Mouse (Mus musculus) MEL (cell line): Measurements from ENCODE around the gene Kitl. TPM values are rescaled to one million over a fixed set of nuclear protein-coding genes. Genes with fewer than 3 reads are reported as not detected.

Experiments
- DNase-seq: peaks from one replicate; pipeline ENCODE4 v3.0.0; 2011; ENCODE audit warnings: low read depth, low spot score
- H3K27ac ChIP-seq: 2 replicates; pipeline ENCODE4 v1.5.1; 2012; ENCODE audit warnings: low read depth, mild to moderate bottlenecking, control low read depth, low read length, moderate library complexity; ENCODE audit not compliant: control insufficient read depth
- H3K27me3 ChIP-seq, 2 experiments: fragments of 150-350 bp in 1 of 2; sonication (generic) in 1 of 2; 2 replicates each; pipeline ENCODE4 v1.6.1; 2012; ENCODE audit warnings: low read length in 2 of 2, mild to moderate bottlenecking in 2 of 2, improper control_type of control experiment in 1 of 2, moderate library complexity in 1 of 2; ENCODE audit not compliant: insufficient read depth in 2 of 2, control insufficient read depth in 1 of 2
- H3K36me3 ChIP-seq, 2 experiments: 2 replicates each; pipeline ENCODE4 v1.6.1; 2012 to 2014; ENCODE audit warnings: low read length in 2 of 2, improper control_type of control experiment in 1 of 2, inconsistent platforms in 1 of 2, mild to moderate bottlenecking in 1 of 2; ENCODE audit not compliant: insufficient read depth in 2 of 2, control insufficient read depth in 1 of 2
- H3K4me1 ChIP-seq, 2 experiments: fragments of 150-350 bp in 1 of 2; sonication (generic) in 1 of 2; 2 replicates each; pipeline ENCODE4 v1.6.1; 2012; ENCODE audit warnings: low read length in 2 of 2, improper control_type of control experiment in 1 of 2, mild to moderate bottlenecking in 1 of 2; ENCODE audit not compliant: insufficient read depth in 2 of 2, control insufficient read depth in 1 of 2
- H3K4me3 ChIP-seq, 2 experiments: fragments of 150-350 bp in 1 of 2; sonication (generic) in 1 of 2; 2 replicates each; pipeline ENCODE4 v1.5.1; 2012; ENCODE audit warnings: low read depth in 2 of 2, low read length in 2 of 2, mild to moderate bottlenecking in 2 of 2, moderate library complexity in 2 of 2, control low read depth in 1 of 2, improper control_type of control experiment in 1 of 2; ENCODE audit not compliant: control insufficient read depth in 1 of 2, insufficient read depth in 1 of 2
- H3K79me2 ChIP-seq: 2 replicates; pipeline ENCODE4 v1.6.1; 2012; ENCODE audit warnings: mild to moderate bottlenecking, low read length, moderate library complexity; ENCODE audit not compliant: control insufficient read depth, poor library complexity, insufficient read depth
- H3K9ac ChIP-seq: 2 replicates; pipeline ENCODE4 v1.6.1; 2012; ENCODE audit warnings: low read depth, mild to moderate bottlenecking, control low read depth, low read length, moderate library complexity; ENCODE audit not compliant: control insufficient read depth, poor library complexity, severe bottlenecking
- H3K9me3 ChIP-seq: fragments of 150-350 bp; sonication (generic); replicated peaks from 2 replicates; pipeline ENCODE4 v1.6.1; 2012; ENCODE audit warnings: mild to moderate bottlenecking, low read length, improper control_type of control experiment, moderate library complexity; ENCODE audit not compliant: insufficient read depth
- BHLHE40 ChIP-seq: IDR thresholded peaks from 2 replicates; pipeline ENCODE4 v1.6.1; 2012; ENCODE audit warnings: low read depth, mild to moderate bottlenecking, inconsistent platforms, low read length, improper control_type of control experiment, borderline replicate concordance
- CHD2 ChIP-seq: IDR thresholded peaks from 2 replicates; pipeline ENCODE4 v1.6.1; 2011; ENCODE audit warnings: low read length, improper control_type of control experiment
- CTCF ChIP-seq, 3 experiments: IDR thresholded peaks in 2 of 3; conservative IDR thresholded peaks in 1 of 3; 2 replicates each; pipeline ENCODE4 v1.5.1; 2011 to 2012; ENCODE audit warnings: low read length in 3 of 3, low read depth in 2 of 3, mild to moderate bottlenecking in 2 of 3, improper control_type of control experiment in 1 of 3, inconsistent platforms in 1 of 3, mixed read lengths in 1 of 3, moderate library complexity in 1 of 3; ENCODE audit not compliant: control insufficient read depth in 1 of 3, insufficient read depth in 1 of 3, poor library complexity in 1 of 3, severe bottlenecking in 1 of 3
- ELF1 ChIP-seq: IDR thresholded peaks from 2 replicates; pipeline ENCODE4 v1.6.1; 2014; ENCODE audit warnings: low read depth, mild to moderate bottlenecking, inconsistent platforms, low read length, improper control_type of control experiment, moderate library complexity
- GABPA ChIP-seq: IDR thresholded peaks from 2 replicates; pipeline ENCODE4 v1.6.1; 2012; ENCODE audit warnings: low read depth, mild to moderate bottlenecking, inconsistent platforms, low read length, improper control_type of control experiment, moderate library complexity
- GATA1 ChIP-seq: IDR thresholded peaks from 2 replicates; pipeline ENCODE4 v1.6.1; 2011; ENCODE audit warnings: low read depth, low read length, improper control_type of control experiment
- HCFC1 ChIP-seq: IDR thresholded peaks from 2 replicates; pipeline ENCODE4 v1.6.1; 2012; ENCODE audit warnings: low read depth, mild to moderate bottlenecking, inconsistent platforms, low read length, improper control_type of control experiment, moderate library complexity
- KAT2A ChIP-seq: conservative IDR thresholded peaks from 2 replicates; pipeline ENCODE4 v1.6.1; 2012; ENCODE audit warnings: low read depth, low read length, improper control_type of control experiment, inconsistent platforms
- MAX ChIP-seq: IDR thresholded peaks from 2 replicates; pipeline ENCODE4 v1.6.1; 2011; ENCODE audit warnings: low read length, improper control_type of control experiment
- MAZ ChIP-seq: IDR thresholded peaks from 2 replicates; pipeline ENCODE4 v1.6.1; 2012; ENCODE audit warnings: low read depth, mild to moderate bottlenecking, inconsistent platforms, low read length, improper control_type of control experiment
- MXI1 ChIP-seq: IDR thresholded peaks from 2 replicates; pipeline ENCODE4 v1.6.1; 2011; ENCODE audit warnings: mild to moderate bottlenecking, low read depth, low read length, improper control_type of control experiment
- MYB ChIP-seq: IDR thresholded peaks from 2 replicates; pipeline ENCODE4 v1.6.1; 2011; ENCODE audit warnings: mild to moderate bottlenecking, low read depth, low read length, improper control_type of control experiment
- POLR2A ChIP-seq, 2 experiments: IDR thresholded peaks; 2 replicates each; pipeline ENCODE4 v1.6.1; 2011 to 2012; ENCODE audit warnings: low read length in 2 of 2, mild to moderate bottlenecking in 2 of 2, control low read depth in 1 of 2, improper control_type of control experiment in 1 of 2, low read depth in 1 of 2, moderate library complexity in 1 of 2; ENCODE audit not compliant: control insufficient read depth in 1 of 2, insufficient read depth in 1 of 2, poor library complexity in 1 of 2
- POLR2AphosphoS5 ChIP-seq: IDR thresholded peaks from 2 replicates; pipeline ENCODE4 v1.6.1; 2012; ENCODE audit warnings: low read depth, borderline replicate concordance, mild to moderate bottlenecking, inconsistent platforms, low read length, moderate library complexity, mixed read lengths
- RAD21 ChIP-seq: IDR thresholded peaks from 2 replicates; pipeline ENCODE4 v1.6.1; 2011; ENCODE audit warnings: mild to moderate bottlenecking, low read depth, low read length, improper control_type of control experiment
- RCOR1 ChIP-seq: IDR thresholded peaks from 2 replicates; pipeline ENCODE4 v1.6.1; 2012; ENCODE audit warnings: low read depth, mild to moderate bottlenecking, inconsistent platforms, low read length, improper control_type of control experiment
- SIN3A ChIP-seq: IDR thresholded peaks from 2 replicates; pipeline ENCODE4 v1.6.1; 2012; ENCODE audit warnings: low read length, improper control_type of control experiment, inconsistent platforms
- TAL1 ChIP-seq: IDR thresholded peaks from 2 replicates; pipeline ENCODE4 v1.6.1; 2012; ENCODE audit warnings: mild to moderate bottlenecking, inconsistent platforms, low read length, moderate library complexity, mixed read lengths
- TBP ChIP-seq: IDR thresholded peaks from 2 replicates; pipeline ENCODE4 v1.8.0; 2011; ENCODE audit warnings: low read depth, low read length, improper control_type of control experiment
- TCF12 ChIP-seq: IDR thresholded peaks from 2 replicates; pipeline ENCODE4 v1.6.1; 2014; ENCODE audit warnings: low read depth, mild to moderate bottlenecking, inconsistent platforms, low read length, improper control_type of control experiment, moderate library complexity
- USF2 ChIP-seq, 2 experiments: IDR thresholded peaks; 2 replicates each; pipeline ENCODE4 v1.6.1; 2011 to 2012; ENCODE audit warnings: improper control_type of control experiment in 2 of 2, low read length in 2 of 2, borderline replicate concordance in 1 of 2, inconsistent platforms in 1 of 2, low read depth in 1 of 2, mild to moderate bottlenecking in 1 of 2; ENCODE audit not compliant: insufficient read depth in 1 of 2
- ZKSCAN1 ChIP-seq: IDR thresholded peaks from 2 replicates; pipeline ENCODE4 v1.6.1; 2012; ENCODE audit warnings: low read depth, mild to moderate bottlenecking, inconsistent platforms, low read length, improper control_type of control experiment, moderate library complexity
- ZNF384 ChIP-seq: IDR thresholded peaks from 2 replicates; pipeline ENCODE4 v1.6.1; 2012; ENCODE audit warnings: low read depth, mild to moderate bottlenecking, inconsistent platforms, low read length, improper control_type of control experiment
- polyA plus RNA-seq, 2 experiments: library from polyadenylated mRNA; stranded (reverse) in 1 of 2; unstranded in 1 of 2; fragments of >175 nt in 1 of 2; fragments of >200 nt in 1 of 2; gene quantifications; 2 replicates each; pipeline versions ENCODE4 v1.2.1 to v1.2.4; 2012; ENCODE audit warnings: low replicate concordance in 2 of 2, low read depth in 1 of 2; ENCODE audit not compliant: insufficient read length in 2 of 2, insufficient read depth in 1 of 2, missing spikeins in 1 of 2
- total RNA-seq: library from RNA; depleted of rRNA; stranded (reverse); fragments of 300-350 nt; gene quantifications from 2 replicates; pipeline ENCODE4 v1.2.3, GENCODE M21; 2012

The Kitl gene
- total and polyA plus RNA-seq, 3 experiments: not detected

- TF ChIP-seq TAL1 (no peak), MYB (no peak)
- TF ChIP-seq, all 39 proteins: peak for 0
These were observed 33.5 kb upstream of the Kitl start (continued) for GRCm38 (mm10) chr10:99981887-99982286.

- Histone ChIP-seq H3K4me3 (no peak overlapping the region), H3K36me3 (no peaks in the 10 kb centered on the region), H3K27me3 (no peaks in the 10 kb centered on the region)
- no peak for DNase-seq
- TF ChIP-seq ELF1 (no peak), GATA1 (no peak), RAD21 (no peak)
- TF ChIP-seq, all 39 proteins: peak for 0
- Histone ChIP-seq H3K79me2 (no peaks in the 10 kb centered on the region), H3K9ac (no peak overlapping the region), H3K4me1 (no peaks in the 10 kb centered on the region), H3K27ac (no peak overlapping the region), H3K9me3 (no peaks in the 10 kb centered on the region)
These were observed 28.7 kb upstream of the Kitl start for GRCm38 (mm10) chr10:99986745-99987144.

- no peaks in the 10 kb centered on the region for H3K36me3 ChIP-seq
- no peaks in the 10 kb centered on the region for H3K9me3 ChIP-seq
- H3K79me2 ChIP-seq: no peaks in the 10 kb centered on the region
- no peak overlapping the region for H3K4me3 ChIP-seq
- no peak for TF ChIP-seq RAD21
- TF ChIP-seq SIN3A: no peak
- no peak for TF ChIP-seq ZNF384
- no peak for TF ChIP-seq BHLHE40
- no peak for TF ChIP-seq TAL1
- no peak for TF ChIP-seq MAX
- no peak for TF ChIP-seq RCOR1
- no peak for TF ChIP-seq POLR2A (IDR thresholded peaks at IDR 0.05; ENCODE audit: control insufficient read depth in 1 of 2, insufficient read depth in 1 of 2, low read depth in 1 of 2, low read length in 2 of 2, poor library complexity in 1 of 2)
- no peak for TF ChIP-seq HCFC1
- no peak for TF ChIP-seq CTCF (IDR thresholded peaks at IDR 0.05 in 2 of 3, conservative IDR thresholded peaks at IDR 0.05 in 1 of 3; ENCODE audit: control insufficient read depth in 1 of 3, insufficient read depth in 1 of 3, low read depth in 2 of 3, low read length in 3 of 3, poor library complexity in 1 of 3, severe bottlenecking in 1 of 3)
- no peak for TF ChIP-seq KAT2A
- TF ChIP-seq USF2 (IDR thresholded peaks at IDR 0.05; ENCODE audit: borderline replicate concordance in 1 of 2, insufficient read depth in 1 of 2, low read depth in 1 of 2, low read length in 2 of 2): no peak
- TF ChIP-seq MAZ: no peak
- TF ChIP-seq ZKSCAN1: no peak
- no peak for TF ChIP-seq TBP
- no peak for TF ChIP-seq TCF12
- TF ChIP-seq MXI1: no peak
- TF ChIP-seq CHD2: no peak
- no peak for TF ChIP-seq POLR2AphosphoS5
- no peak for TF ChIP-seq GABPA
- H3K27me3 ChIP-seq: no peaks in the 10 kb centered on the region
- H3K4me1 ChIP-seq: no peaks in the 10 kb centered on the region
- H3K9ac ChIP-seq: no peak overlapping the region
- no peak for DNase-seq
- H3K27ac ChIP-seq: no peak overlapping the region
These were observed 25.7 kb upstream of the Kitl start for GRCm38 (mm10) chr10:99989758-99990157.
